Mouse (Mus musculus) ES-CJ7 (cell line): ENCODE results near the gene Gcnt7.

Source experiments
- DNase-seq: peaks from one replicate; pipeline ENCODE4 v3.0.0; 2011; ENCODE audit warnings: low read depth, low spot score

The Gcnt7 gene

GRCm38 (mm10) chr2:172458496-172458895, at the start of gene Gcnt7:
Gene Gcnt7, minus strand, starts transcription at chr2:172458596.
- no peak for DNase-seq

GRCm38 (mm10) chr2:172506121-172506520, 47.7 kb upstream of the Gcnt7 start:
- no peak for DNase-seq

GRCm38 (mm10) chr2:172502168-172502567, 43.8 kb upstream of the Gcnt7 start:
- DNase-seq = no peak

GRCm38 (mm10) chr2:172501341-172501740, 42.9 kb upstream of the Gcnt7 start:
- peak; percentile 60 for DNase-seq

- no peak for DNase-seq
These were observed 42.4 kb upstream of the Gcnt7 start for GRCm38 (mm10) chr2:172500752-172501316.

- peak; percentile 60 for DNase-seq
These were observed 40.4 kb upstream of the Gcnt7 start for GRCm38 (mm10) chr2:172498823-172499222.

GRCm38 (mm10) chr2:172496736-172497345, 38.4 kb upstream of the Gcnt7 start:
- no peak for DNase-seq

- no peak for DNase-seq
These were observed 26.4 kb upstream of the Gcnt7 start for GRCm38 (mm10) chr2:172484696-172485370.

- no peak for DNase-seq
These were observed 25.5 kb upstream of the Gcnt7 start for GRCm38 (mm10) chr2:172483766-172484413.

GRCm38 (mm10) chr2:172481654-172482385, 23.4 kb upstream of the Gcnt7 start:
- DNase-seq = peak; percentile 50

- DNase-seq = no peak
These were observed 21.9 kb upstream of the Gcnt7 start for GRCm38 (mm10) chr2:172480296-172480695.

- peak; percentile 83 for DNase-seq
These were observed 19.5 kb upstream of the Gcnt7 start for GRCm38 (mm10) chr2:172477860-172478259.

- no peak for DNase-seq
These were observed 19.0 kb upstream of the Gcnt7 start for GRCm38 (mm10) chr2:172477350-172477749.

GRCm38 (mm10) chr2:172476707-172477260, 18.4 kb upstream of the Gcnt7 start:
- no peak for DNase-seq

GRCm38 (mm10) chr2:172474970-172475369, 16.6 kb upstream of the Gcnt7 start:
- peak; percentile 58 for DNase-seq

GRCm38 (mm10) chr2:172473591-172473990, 15.2 kb upstream of the Gcnt7 start:
- DNase-seq = no peak

- DNase-seq = no peak
These were observed 13.9 kb upstream of the Gcnt7 start, which contains the start of gene Fam209 for GRCm38 (mm10) chr2:172472318-172472717. Gene Fam209, plus strand, starts transcription at chr2:172472520.

- DNase-seq = no peak
These were observed 10.0 kb upstream of the Gcnt7 start for GRCm38 (mm10) chr2:172468346-172468819.

GRCm38 (mm10) chr2:172467206-172467605, 8.8 kb upstream of the Gcnt7 start:
- no peak for DNase-seq

- no peak for DNase-seq
These were observed 8.2 kb upstream of the Gcnt7 start for GRCm38 (mm10) chr2:172466427-172467132.

GRCm38 (mm10) chr2:172462813-172463212, 4.4 kb upstream of the Gcnt7 start:
- DNase-seq = no peak
